Mouse (Mus musculus) brain, adult 2 months (tissue): ENCODE measurements at regions not wholly inside any gene's neighbourhood (a gene's known extent, or its start where the extent isn't known, plus 50 kb on each side); places are given as distances from the start of the nearest gene placed in this dataset.

Experiments
- DNase-seq: peaks from one replicate; pipeline ENCODE4 v3.0.0; 2011; ENCODE audit warnings: low read depth, low spot score

GRCm38 (mm10) chr9:84673327-84673726 is 639.2 kb upstream of the Gm11114 start:
- peak; percentile 31 for DNase-seq

DNA sequence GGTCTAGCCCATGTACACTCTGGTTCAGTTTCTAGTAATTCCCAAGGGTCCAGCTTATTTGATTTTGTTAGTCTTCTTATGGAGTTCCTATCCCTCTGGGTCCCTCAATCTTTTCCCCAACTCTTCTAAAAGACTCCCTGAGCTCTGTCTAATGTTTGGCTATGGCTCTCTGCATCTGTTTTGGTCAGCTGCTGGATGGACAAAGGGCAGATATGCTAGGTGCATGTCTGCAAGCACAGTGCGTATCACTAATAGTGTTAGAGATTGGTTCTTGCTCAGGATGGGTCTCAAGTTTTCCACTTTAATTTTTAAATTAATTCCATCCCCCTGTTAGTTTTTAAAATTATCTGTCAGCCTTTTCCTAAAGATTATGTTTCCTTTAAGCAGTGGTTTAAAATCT is 634.2 kb upstream of the Gm11114 start:
- no peak for DNase-seq

GRCm38 (mm10) chr9:84718615-84719191 is 593.9 kb upstream of the Gm11114 start:
- DNase-seq, result no peak

GRCm38 (mm10) chr9:84719396-84719795 is 593.2 kb upstream of the Gm11114 start:
- DNase-seq, result no peak

- DNase-seq, result no peak
These were observed 592.1 kb upstream of the Gm11114 start for GRCm38 (mm10) chr9:84720454-84720853.

GRCm38 (mm10) chr9:84739266-84739665 is 573.3 kb upstream of the Gm11114 start:
- DNase-seq, result no peak

- no peak for DNase-seq
These were observed 572.2 kb upstream of the Gm11114 start for GRCm38 (mm10) chr9:84740336-84740735.

GRCm38 (mm10) chr9:84754332-84754731 is 558.2 kb upstream of the Gm11114 start:
- DNase-seq, result peak; percentile 72

DNA sequence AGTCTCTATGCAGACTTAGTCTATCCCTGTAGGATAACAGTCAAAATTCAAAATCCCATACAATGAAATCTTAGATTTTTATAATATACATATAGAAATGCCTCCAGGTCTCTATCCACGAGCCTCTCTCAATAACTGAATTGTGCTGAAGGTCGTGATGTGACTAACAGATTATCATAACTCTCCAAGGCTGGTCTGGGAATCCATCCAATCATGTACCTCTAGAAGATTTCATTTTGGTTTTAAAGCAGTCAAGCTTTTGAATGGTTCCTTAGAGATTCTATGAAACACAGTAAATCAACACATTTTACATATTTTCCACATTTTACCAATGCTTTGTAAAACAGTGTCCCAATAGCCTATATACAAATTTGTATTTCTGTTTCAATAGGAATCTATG is 557.7 kb upstream of the Gm11114 start:
- no peak for DNase-seq

DNA sequence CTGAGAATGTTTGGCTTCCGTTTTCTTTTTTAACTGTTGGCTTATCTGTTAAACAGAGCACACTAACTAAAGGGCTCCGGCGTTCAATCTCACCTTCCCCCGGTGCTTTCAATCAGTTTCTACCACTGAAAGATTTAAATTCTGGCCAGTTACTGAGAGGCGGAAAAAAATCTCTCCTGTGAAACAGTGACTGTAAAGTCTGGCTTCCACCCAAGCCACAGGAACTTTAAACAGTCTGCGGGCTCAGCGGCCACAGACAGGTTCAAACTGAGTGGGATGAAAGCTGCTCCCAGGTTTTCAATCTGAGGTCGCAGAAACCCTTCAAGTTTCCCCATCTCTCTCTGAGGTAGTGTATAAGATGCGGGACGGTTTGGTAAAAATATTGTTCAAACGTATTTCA is 538.2 kb upstream of the Gm11114 start:
- no peak for DNase-seq

DNA sequence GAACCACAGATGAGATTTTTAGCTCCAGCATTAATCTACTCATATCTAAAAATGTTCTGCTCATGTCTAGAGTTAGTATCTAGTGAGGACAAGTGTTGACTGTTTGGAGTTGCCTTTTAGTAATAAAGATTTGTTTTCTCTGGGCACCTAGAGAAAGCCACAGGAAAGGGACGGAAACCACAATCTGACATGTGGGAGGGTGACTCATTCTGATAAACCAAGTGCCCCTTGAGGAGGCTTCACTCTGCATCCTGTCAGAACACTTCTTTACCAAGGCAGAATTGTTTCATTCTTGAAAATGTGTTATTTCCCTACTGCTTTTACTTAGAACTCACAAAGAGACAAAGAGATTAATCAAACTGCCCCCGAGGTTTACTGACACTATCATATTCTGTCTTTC is 537.4 kb upstream of the Gm11114 start:
- DNase-seq, result no peak

GRCm38 (mm10) chr9:84779125-84779524 is 533.4 kb upstream of the Gm11114 start:
- no peak for DNase-seq

DNA sequence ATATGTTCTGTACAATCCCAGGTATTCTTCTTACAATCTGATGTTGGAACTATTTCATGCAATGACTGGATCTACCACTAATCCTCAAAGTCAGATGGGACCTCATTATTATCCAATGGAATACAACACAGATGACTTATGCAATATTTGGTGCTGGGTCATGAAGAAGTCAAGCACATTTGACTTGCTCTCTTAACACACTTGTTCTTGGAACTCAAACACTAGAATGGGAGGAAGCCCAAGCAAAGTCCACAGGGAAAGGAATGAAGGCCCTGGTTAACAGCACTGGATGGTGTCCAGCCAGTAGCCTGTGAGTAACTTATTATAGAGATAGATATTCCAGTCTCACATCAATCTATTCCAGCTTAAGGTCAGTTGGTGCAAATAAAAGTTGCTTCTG is 486.8 kb upstream of the Gm11114 start:
- DNase-seq, result no peak

DNA sequence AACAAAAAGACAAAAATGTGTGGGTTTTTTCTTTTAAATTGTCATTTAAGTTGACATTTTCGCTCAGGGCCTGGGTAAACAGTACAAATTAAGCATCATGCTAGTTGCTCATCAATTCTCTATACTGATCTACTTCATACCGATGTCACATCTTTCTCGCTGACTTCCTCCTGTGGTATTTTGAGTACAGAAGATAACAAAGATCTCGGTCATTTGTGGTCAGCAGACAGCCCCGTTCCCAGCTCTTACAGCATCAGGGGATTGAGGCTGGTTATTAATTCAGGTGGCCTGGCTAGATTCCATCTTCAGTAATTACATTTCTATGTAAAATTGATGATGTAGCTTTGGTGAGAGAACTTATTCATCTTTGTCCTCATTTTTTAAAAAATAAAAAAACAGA is 483.6 kb upstream of the Gm11114 start:
- no peak for DNase-seq

DNA sequence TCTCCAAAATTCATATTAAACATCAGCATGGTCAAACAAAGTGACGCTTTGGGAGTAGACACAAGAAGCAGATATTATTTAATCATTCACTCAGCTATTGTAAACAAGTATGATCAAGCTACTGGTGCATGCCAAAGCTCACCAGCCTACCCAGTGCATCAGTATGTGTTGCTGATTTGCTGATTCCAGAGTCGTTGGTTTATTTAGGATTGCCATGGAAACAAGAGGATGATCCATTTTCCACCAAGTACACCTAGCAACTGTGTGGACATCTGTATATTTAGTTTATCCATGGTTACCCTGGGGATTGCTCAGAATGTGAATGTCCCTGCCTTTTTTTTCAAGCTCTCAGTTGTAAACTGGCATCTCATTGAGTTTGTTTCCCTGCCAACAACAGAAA is 481.9 kb upstream of the Gm11114 start:
- DNase-seq, result peak; percentile 18

DNA sequence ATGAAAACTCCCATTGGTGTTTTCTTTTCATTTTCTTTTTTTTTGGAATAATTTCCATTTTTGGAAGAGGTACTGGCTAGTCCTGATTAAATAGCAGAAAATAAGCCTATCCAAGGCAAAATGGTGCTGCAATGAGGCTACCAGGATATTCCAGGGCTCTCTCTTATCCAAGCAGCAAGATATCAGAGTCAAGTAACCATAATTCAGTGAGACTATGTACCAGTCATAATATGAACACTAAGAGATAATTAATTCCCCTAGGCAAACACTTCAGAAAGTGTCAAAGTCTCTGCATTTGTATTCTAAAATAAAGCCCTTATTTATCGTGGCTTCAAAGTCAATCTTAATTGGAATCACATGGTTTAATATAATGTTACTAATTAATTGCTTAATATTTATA is 475.1 kb upstream of the Gm11114 start:
- no peak for DNase-seq

DNA sequence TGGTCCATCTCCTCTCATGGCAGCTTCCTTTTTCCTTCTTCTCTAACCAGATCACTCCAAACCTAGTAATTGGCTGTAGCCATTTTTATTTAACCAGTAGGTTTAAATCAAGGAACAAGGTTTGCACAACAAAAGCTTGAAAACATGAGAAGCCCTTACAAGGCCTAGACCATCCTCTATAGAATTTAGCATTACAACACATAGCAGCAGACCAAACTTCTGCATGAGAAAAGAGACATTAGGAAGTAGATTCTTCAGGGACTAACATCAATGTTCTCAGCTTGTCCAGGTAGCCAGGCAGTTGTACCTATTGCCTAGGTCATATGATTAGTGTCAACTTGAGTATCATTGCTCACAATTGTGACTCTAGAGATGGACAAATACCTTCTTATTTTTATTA is 468.6 kb upstream of the Gm11114 start:
- no peak for DNase-seq

DNA sequence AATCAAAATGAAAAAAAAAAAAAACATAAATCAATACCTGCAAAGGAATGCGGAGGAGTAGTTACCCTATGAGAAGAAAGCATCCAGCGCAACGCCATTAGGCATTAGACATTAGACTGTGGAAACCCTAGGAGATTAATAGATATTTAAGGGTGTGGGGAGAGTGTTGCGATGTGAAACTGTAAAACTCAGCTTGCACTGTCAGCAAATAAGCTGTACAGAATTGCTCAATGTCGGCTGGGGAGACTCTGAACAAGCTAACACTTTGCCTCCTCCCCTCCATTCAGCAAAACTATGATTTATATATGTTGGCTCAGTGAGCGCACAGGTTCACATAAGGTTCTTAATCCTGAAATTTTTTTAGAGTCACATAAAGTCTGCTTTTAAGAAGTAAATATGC is 451.0 kb upstream of the Gm11114 start:
- no peak for DNase-seq

- DNase-seq, result no peak
These were observed 449.1 kb upstream of the Gm11114 start for GRCm38 (mm10) chr9:84863431-84863830.

- DNase-seq, result no peak
These were observed 418.4 kb upstream of the Gm11114 start for GRCm38 (mm10) chr9:84894148-84894547.

GRCm38 (mm10) chr9:84896073-84896472 is 416.5 kb upstream of the Gm11114 start:
- no peak for DNase-seq

- DNase-seq, result no peak
These were observed 411.9 kb upstream of the Gm11114 start for GRCm38 (mm10) chr9:84900643-84901042.

GRCm38 (mm10) chr9:84906244-84906643 is 406.3 kb upstream of the Gm11114 start:
- DNase-seq, result no peak

DNA sequence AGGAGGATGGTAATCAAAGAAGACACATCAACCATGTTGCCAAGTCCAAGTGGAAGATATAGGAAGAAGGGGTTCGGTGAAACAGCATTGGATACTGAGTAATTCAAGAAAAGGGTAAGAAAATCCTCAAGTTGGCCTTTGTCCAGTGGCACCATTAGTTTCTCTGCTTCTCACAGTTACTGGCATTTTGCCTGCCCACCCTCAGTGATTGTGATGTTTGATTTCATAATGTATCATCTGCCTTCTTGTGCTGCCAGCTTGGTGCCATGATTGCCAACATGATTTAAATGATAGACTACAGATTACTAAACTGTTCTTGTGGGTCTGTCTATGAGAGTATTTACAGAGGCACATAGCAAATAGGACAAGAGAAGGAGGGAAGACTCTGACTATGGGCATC is 399.3 kb upstream of the Gm11114 start:
- peak; percentile 27 for DNase-seq
